Mouse (Mus musculus) heart, adult 9 months (tissue): ENCODE data around the gene Grk5.
"Not testable (repeated sequence)": the region's sequence is repeated elsewhere in the genome, so short reads cannot be mapped to it uniquely, and the experiment has no call there.

ENCODE experiments used
- DNase-seq, 2 experiments: peaks; one replicate each; pipeline ENCODE4 v3.0.0; 2022; ENCODE audit warnings: low spot score in 2 of 2

The Grk5 gene

DNA sequence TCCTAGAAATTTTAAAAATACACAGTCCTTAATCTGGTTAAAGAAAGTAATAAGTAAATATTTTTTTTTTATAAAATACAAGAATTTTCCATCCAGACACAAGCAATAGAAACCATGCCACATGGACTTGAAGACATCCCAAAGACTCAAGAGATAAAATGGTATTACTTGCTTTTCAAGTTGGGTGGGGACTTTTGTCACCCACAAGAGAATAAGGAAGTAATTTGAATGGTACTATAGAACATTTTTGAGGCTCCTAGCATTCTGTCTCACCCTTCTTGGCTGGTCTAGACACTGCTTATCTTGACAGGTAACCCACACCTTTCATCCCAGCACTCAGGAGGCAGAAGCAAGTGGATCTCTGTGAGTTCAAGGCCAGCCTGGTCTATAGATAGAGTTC lies 20.8 kb downstream of the Grk5 start:
- no peak for DNase-seq

DNA sequence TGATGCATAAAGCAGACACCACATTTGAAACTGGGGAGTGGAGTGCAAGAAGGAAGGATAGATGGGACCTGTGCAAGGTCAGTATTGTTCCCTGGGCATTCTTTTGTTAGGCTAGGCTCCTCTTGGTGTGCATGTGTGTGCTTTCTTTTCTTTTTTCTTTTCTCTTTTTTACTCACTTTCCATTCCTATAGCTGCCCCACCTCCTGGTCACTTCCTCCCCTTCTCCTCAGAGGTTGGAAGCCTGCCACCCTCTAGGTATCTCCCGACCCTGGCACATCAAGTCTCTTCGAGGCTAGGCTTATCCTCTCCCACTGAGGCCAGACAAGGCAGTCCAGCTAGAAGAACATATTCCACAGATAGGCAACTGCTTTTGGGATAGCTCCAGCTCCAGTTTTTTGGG lies 22.1 kb downstream of the Grk5 start:
- no peak for DNase-seq

- peak; percentile 24 to 43 for DNase-seq
These were observed 25.7 kb downstream of the Grk5 start for GRCm38 (mm10) chr19:60915236-60915635.

DNA sequence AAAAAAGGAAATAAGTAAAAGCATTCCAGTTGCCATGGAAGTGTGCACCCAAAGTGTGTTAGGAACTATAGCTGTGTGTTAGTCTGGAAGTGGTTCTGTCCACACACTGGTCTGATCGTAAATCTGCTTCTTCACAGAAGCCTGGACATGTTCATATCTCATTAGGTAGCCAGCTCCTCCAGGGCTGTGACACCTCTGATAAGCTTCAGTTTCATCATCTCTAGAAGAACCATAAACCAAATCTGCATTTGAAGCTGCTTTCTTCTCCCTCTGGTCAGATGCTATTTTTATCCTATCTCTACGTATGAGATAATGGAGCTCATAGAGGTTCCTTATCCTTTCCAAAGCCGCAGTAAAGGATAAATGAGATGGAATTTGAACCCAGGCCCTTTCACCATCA lies 26.3 kb downstream of the Grk5 start:
- DNase-seq: no peak

GRCm38 (mm10) chr19:60916869-60917570 lies 27.5 kb downstream of the Grk5 start:
- no peak for DNase-seq

- not testable (repeated sequence) for DNase-seq
These were observed 35.0 kb downstream of the Grk5 start for GRCm38 (mm10) chr19:60924534-60924933.

DNA sequence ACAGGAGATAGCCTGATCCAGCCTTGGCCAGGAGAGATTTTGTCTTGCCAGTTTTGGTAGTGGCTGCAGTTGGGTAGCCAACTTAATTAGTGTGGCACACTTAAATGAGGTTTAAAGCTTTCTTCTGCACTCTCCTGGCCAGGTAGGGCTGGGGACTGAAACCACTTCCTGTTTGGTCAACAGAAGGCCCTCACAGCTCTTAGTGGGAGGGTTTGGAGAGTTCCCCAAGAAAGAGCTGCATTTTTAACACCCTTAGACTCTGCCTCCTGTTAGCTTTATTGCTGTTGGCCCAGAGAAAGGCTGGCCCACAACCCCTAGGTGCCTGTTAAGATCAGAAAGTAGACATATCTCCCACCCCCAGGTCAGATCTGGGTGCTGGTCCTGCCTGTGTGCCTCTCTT lies 45.5 kb downstream of the Grk5 start:
- DNase-seq: no peak

DNA sequence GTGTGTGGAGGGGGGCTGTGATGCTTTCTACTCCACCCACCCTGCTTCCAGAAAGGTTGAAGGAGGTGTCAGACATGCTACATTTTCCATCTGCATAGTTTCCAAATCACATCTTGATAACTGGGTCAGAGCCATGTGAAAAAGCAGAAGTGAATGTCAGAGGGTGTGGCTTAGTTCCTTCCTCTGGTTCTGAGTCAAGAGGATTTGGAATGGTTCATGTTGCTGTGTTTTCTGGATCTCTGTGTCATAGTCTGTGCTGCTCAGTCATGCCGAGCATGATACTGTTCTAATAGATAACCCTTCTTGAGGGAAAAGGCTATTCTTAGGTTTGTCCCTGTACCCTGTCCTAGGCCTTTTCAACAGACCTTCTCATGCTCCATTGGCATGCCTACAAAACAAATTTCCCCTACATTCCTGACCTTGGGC lies 50.4 kb downstream of the Grk5 start:
- DNase-seq: peak; percentile 89

GRCm38 (mm10) chr19:60940866-60941265 lies 51.3 kb downstream of the Grk5 start:
- DNase-seq: peak in 1 of 2 experiments; percentile 23

GRCm38 (mm10) chr19:60945801-60946311 lies 56.3 kb downstream of the Grk5 start:
- DNase-seq: peak; percentile 92 to 93

DNA sequence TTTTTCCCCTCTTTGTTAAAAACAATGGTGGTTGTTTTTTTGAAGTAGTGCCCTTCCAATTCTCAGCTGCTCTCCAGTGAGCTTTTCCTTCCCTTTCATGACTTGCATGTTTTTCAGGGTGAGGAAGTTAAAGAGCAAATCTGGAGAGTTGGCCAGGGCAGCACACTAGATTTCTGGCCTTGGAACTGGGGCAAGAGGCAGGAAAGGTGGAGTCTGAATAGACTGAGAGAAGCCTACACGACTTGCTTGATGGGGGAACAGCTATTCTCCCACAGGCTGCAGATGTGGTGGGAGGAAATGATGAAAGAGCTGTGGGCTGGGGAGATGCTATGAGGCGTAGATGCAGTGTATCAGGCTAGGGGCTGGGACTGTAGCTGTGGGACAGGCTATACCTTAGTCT lies 57.1 kb downstream of the Grk5 start:
- peak; percentile 84 to 90 for DNase-seq

- peak; percentile 56 to 75 for DNase-seq
These were observed 59.4 kb downstream of the Grk5 start for GRCm38 (mm10) chr19:60948996-60949395.

- peak; percentile 77 to 83 for DNase-seq
These were observed 60.7 kb downstream of the Grk5 start for GRCm38 (mm10) chr19:60950056-60950869.

- no peak for DNase-seq
These were observed 65.6 kb downstream of the Grk5 start for GRCm38 (mm10) chr19:60955131-60955530.

- DNase-seq: no peak
These were observed 66.2 kb downstream of the Grk5 start for GRCm38 (mm10) chr19:60955712-60956111.

DNA sequence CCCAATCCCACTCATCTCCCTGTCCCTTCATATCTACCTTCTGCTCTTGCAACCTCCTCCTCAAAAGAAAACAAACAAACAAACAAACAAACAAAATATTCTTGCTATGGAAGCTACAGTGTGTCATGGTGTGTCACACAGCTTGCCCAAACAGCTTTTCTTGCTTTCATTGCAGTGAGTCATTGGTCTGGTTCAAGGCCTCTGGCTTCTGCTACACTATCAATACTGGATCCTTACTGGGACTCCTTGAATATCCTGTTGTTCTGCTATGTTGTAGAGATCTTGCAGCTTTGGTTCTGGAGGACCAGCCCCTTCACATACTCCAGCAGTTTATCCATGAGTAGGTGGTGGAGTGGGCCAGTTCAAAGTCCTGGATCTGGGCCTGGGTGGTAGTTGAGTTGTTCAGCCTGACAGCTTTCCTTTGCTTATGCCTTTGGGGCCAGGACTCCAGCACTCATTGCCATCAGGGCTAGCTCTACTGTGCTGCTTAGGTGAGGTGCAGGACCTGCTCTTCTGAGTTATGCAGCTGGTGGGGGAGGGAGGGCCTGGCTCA lies 66.7 kb downstream of the Grk5 start:
- no peak for DNase-seq

DNA sequence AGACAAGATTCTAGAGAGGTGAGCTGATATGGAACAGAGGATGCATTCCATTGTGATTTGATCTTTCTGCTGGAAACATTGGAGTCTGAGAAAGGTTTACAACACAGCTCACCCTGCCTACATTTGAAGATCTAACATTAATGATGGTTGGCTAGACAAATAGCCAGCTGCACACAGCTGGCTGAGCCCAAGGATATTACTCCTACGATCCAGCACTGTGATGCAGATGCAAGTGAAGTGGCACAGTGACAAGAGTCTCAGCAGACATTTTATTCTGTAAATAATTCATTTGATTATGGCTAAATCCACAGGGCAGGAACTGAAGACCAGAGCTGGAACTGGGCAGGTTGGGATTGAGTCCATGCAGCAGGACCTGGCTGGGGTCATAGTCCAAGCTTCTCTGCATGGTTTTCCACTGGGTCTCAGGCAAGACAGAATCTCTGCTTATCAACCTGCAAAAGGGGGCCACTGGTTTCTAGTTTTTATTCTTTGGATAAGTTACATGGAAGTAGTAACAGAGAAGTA lies 70.2 kb downstream of the Grk5 start:
- peak; percentile 56 to 72 for DNase-seq

DNA sequence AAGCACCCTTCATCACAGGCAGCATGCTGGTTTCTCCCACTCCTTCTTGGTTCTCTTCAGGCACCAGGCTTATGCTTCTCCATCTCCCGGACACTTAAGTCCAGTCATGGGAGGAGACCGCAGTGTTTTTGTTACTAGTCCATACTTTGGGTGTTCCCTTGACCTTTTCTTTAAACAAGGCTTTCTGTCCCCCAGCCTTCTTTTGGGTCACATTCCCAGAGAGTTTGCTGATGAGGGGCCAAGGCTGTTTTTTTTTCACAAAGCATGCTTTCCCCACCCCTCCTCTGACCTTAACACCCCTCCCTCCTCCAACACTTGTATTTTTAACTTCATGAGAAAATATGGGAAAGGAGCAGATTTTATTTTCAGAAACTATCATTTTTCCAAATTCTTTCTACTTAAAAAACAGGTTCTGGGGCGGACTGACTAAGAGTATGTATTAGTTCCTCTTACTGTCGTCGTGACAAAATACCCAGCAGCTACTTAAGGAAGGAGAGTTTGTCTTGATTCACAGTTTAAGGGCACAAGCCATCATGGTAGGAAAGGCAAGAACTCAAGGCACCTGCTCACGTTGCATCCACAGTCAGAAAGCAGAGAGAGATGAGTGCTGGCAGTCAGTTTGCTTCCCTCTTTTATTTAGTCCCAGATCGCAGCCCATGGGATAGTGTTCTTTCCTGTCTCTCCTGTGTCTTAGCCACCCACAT lies 73.0 kb downstream of the Grk5 start:
- DNase-seq: no peak

GRCm38 (mm10) chr19:60967909-60968308 lies 78.4 kb downstream of the Grk5 start:
- DNase-seq: no peak

- DNase-seq: no peak
These were observed 80.9 kb downstream of the Grk5 start for GRCm38 (mm10) chr19:60970406-60970805.

GRCm38 (mm10) chr19:60971598-60971997 lies 82.0 kb downstream of the Grk5 start:
- DNase-seq: no peak
